Mouse (Mus musculus) thymus, postnatal 36 days (tissue): Measurements from ENCODE around the gene Ttll13.

ENCODE experiments used
- DNase-seq, 2 experiments: peaks; one replicate each; pipeline ENCODE4 v3.0.0; 2022; ENCODE audit warnings: mixed read lengths in 2 of 2

Ttll13 gene

GRCm38 (mm10) chr7:80214459-80214858 lies 31.7 kb upstream of the Ttll13 start:
- no peak for DNase-seq

DNA sequence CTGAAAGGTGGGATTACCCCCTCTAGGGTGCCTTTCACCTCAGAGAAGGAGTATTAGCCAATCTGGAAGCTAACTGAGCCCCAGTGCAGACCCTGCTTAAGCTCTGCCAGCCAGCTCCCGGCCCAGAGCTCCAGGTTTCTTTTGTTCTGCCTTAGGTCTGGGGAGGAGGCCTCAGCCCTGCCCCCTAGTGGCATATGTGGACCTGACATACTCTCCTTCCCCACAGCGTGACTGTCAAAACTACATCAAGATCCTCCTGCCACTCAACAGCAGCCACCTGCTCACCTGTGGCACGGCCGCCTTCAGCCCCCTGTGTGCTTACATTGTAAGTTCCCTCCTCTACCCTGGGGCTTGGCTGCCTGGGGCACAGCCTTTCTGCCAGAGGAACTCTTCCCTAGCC lies 30.8 kb upstream of the Ttll13 start:
- DNase-seq: peak; percentile 82 to 85

- DNase-seq: no peak
These were observed 29.6 kb upstream of the Ttll13 start for GRCm38 (mm10) chr7:80216566-80216965.

GRCm38 (mm10) chr7:80218666-80219065 lies 27.5 kb upstream of the Ttll13 start:
- no peak for DNase-seq

DNA sequence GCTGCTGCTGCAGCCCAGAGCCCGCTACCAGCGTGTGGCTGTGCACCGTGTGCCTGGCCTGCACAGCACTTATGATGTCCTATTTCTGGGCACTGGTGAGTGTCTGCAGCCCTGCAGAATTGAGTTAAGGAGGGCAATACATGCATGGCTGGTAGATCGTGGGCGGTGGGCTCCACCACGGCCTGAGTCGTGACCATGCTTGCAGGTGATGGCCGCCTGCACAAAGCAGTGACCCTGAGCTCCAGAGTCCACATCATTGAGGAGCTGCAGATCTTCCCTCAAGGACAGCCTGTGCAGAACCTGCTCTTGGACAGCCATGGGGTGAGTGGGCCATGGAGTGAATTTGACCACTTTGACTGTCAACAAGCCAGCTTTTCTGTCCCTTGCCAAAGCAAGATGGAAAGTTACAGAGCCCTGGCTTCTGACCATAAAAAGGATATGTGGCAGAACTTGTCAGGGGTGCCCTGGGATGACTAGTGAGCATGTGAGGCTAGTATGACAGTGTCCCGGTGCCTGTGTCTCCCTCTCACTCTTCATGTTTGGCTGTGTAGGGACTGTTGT lies 25.9 kb upstream of the Ttll13 start:
- DNase-seq: no peak

GRCm38 (mm10) chr7:80221179-80221750 lies 24.9 kb upstream of the Ttll13 start:
- DNase-seq: no peak

GRCm38 (mm10) chr7:80227065-80227464 lies 19.1 kb upstream of the Ttll13 start:
- DNase-seq: no peak

GRCm38 (mm10) chr7:80230196-80230595 lies 16.0 kb upstream of the Ttll13 start:
- DNase-seq: no peak

- DNase-seq: no peak
These were observed 14.1 kb upstream of the Ttll13 start for GRCm38 (mm10) chr7:80231971-80232488.

DNA sequence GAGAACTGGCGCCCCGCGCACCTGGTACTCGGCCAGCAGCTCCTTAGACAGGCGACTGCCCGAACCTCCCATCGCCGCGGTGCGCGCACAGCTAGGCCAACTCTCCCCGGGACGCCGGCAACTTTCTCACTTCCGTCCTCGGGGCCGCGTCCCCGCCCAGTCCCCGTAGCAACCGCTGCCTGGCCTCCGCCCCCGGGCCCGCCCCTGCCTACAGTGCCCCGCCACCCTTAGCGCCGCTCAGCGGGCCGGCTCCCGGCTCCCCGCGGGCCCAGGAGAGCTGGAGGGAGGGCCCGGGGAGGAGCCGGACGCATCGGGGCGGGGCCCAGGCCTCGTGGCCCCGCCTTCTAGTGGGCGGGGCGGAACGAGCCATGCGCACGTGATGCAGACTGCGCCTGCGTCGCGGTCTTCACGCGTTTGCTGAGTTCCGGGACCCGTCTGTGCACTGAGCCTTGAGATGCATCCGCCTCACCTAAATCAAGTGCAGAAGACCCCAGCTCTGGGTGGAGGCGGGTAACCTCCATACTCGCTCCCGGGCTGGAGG lies 13.6 kb upstream of the Ttll13 start, which contains the start of the genes Cib1 and Gdpgp1:
TSS of gene Cib1 (minus strand) at position 325 of the 541 bp plus-strand sequence.
TSS of gene Gdpgp1 (plus strand) at position 377 of the 541 bp plus-strand sequence.
- DNase-seq: peak; percentile 99

DNA sequence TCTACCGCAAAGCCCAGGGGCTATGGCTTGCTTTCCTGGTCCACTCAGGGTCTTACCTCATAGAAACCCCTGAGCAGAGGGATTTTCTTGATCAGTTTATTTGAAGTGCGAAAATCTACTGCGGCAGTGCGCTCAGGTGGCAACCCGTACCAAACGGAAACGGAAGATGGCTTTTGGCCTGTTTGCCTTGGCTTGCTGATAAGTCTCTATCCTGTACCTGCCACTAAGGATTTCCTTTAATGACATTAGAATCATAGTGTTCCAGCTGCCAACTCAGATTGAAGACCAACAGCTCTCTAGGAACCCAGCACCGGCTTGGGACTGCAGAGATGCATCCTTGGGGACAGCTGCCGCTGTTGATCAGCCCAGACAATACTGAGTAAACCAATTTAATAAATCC lies 12.4 kb upstream of the Ttll13 start:
- no peak for DNase-seq

DNA sequence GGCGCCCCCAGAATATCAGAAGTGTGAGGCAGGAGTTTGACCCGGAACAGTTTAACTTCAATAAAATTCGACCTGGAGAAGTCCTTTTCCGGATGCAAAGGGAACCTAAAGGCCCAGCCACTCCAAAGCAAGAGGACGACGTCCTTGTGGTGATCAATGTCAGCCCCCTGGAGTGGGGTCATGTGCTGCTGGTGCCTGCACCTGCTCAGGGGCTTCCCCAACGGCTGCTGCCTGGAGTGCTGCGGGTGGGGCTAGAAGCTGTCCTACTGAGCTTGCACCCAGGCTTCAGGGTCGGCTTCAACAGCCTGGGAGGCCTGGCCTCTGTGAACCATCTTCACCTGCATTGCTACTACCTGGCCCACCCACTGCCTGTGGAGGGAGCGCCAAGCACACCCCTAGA lies 7.6 kb upstream of the Ttll13 start:
- no peak for DNase-seq

DNA sequence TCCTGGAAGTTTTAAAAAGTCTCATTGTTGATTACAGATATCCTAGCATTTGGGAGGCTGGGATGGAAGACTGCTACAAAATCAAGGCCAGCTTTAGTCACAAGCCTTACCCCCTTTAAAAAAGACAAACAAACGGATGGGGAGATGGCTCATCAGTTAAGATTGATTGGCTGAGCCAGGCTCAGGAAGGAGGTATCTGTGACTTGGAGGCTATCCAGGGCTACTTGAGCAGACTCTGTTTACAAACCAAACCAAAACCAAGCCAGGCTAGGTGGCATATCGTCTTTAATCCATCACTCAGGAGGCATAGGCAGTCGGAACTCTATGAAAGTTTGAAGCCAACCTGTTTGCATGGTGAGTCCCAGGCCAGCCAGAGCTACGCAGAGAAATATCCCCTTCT lies 4.5 kb upstream of the Ttll13 start:
- no peak for DNase-seq

- no peak for DNase-seq
These were observed 1.3 kb upstream of the Ttll13 start for GRCm38 (mm10) chr7:80244851-80245250.

- DNase-seq: peak in 1 of 2 experiments; percentile 32
These were observed 683 bp downstream of the Ttll13 start for GRCm38 (mm10) chr7:80246859-80247258.

DNA sequence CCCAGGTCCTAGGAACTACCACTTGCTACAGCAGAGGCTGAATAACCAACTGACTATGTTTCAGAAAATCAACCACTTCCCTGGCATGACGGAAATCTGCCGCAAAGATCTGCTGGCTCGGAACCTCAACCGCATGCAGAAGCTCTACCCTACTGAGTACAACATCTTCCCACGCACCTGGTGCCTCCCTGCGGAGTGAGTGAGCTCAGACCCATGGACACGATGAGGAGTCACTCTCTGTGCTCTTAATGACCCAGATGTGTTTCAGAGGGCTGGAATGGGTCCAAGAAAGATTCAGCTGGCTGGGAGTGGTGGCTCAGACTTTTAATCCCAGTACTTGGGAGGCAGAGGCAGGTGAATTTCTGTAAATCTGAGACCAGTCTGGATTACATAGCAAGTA lies 6.3 kb downstream of the Ttll13 start:
- DNase-seq: no peak

- DNase-seq: no peak
These were observed 6.7 kb downstream of the Ttll13 start for GRCm38 (mm10) chr7:80252886-80253285.

DNA sequence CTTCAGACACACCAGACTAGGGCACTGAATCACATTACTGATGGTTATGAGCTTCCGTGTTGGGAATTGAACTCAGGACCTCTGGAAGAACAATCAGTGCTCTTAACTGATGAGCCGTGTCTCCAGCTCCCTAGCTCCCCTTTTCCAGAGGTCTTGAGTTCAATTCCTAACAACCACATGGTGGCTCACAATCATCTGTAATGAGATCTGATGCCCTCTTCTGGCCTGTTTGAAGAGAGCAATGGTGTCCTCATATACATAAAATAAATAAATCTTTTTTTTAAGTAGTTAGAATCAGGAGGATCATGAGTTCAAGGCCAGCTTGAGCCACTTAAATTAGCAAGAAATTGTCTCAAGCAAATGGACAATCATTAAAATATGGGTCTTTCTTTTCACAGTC lies 9.8 kb downstream of the Ttll13 start:
- DNase-seq: no peak

- DNase-seq: no peak
These were observed 11.5 kb downstream of the Ttll13 start for GRCm38 (mm10) chr7:80257706-80258105.

DNA sequence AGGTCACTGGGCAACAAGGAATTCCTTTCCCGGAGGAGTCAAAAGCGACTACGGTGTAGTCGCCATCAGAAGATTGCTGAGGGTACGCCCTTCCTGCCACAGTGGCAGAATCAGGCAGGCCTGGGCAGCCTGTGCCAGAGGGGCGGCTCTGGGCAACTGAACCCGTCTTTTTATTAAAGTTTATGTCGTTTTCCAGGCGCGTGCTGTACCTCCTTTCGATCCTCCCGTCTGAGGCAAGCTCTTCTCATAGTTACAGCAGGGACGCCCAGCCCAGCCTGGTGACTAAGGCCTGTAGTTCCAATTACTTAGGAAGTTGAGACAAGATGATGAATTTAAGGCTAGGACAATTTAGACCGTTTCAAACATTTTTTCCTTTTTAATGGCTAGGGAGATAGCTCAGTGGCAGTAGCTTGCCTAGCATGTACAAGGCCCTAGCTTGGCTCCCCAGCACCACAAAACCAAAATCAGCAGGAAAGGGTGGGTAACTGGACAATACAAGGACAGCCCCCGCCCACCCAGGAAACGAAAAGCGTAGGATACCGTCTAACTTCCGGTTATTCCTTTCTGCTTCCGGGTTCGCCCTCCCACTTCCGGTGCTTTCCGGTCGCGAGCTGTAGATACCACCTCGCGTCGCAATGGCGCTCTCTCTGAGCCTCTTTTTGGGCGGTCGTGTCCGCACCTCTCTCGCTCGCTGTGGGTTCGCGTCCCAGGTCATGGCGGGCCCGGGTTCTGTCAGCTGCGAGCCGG lies 14.6 kb downstream of the Ttll13 start, which contains the start of gene Ngrn:
TSS of gene Ngrn (plus strand) at position 591 of the 747 bp plus-strand sequence.
- DNase-seq: peak; percentile 82 to 83

GRCm38 (mm10) chr7:80261372-80261990 lies 15.3 kb downstream of the Ttll13 start:
- DNase-seq: no peak

- DNase-seq: no peak
These were observed 18.4 kb downstream of the Ttll13 start for GRCm38 (mm10) chr7:80264606-80265005.

DNA sequence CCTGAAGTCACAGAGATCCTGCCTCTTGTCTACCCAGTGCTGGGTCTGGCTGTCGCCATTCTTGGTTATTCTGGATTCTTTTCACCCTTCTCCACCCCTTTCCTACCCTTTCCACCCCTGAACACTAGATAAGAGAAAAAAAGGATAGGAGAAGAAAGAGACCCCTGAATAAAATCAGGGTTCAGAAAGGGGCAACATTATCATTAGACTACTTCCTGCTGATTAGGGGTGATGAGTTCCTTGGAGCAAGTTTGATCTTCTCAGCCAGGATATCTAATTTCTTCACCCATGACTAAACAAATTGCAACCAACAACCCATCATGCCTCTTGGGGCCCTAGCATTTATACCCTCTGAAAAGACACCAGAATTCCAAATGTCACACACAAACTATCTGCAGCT lies 21.6 kb downstream of the Ttll13 start:
- no peak for DNase-seq
